Mouse (Mus musculus): ENCODE results near the gene Vgll4. TPM values are rescaled to one million over a fixed set of nuclear protein-coding genes. Genes with fewer than 3 reads are reported as not detected.
A peak's percentile ranks its signal among the peaks of the same experiment; 100 is the strongest.

Gene Vgll4
- polyA plus RNA-seq, 1 experiment from 2014 or later: 101 TPM

DNA sequence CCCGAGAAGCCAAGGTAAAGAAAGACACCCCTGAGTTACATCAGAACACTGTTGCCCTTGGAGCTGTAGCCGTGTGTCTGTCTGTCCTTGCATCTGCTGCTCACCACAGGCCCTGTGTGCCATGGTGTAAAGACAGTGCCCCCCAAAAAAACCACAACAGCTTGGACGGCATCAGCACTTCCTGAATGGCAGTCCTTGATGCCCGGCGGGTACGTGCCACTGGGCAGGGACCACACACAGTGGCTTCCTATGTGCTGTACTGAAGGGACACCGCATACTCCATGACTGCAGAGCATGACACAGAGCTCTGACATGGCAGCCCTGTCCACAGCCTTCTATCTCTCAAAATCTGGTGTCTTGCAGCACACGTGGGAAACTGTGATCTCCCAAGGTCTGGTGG lies 120.0 kb downstream of the Vgll4 start:
- no peak for ATAC-seq (ENCODE audit: insufficient number of reproducible peaks, low FRiP score, low TSS enrichment, low read depth)
- 87% methylated on average over 8 of the region's 8 CpGs for WGBS

DNA sequence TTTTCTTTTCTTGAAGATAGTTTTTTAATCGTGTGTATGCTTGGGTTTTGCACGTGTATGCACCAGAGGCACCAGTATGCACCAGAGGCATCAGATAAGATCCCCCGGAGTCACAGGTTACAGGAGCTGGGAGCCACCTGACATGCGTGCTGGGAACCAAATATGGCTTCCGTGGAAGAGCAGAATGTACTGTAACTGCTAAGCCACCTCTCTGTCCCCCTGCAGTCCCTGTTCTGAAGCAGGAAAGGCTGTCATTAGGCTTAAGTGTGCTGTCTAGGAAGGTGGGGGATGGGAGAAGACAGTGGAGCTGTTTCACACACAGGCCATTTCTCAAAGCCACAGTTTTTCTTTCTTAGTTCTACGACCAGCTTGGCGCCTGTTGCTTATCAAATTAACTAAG lies 121.0 kb downstream of the Vgll4 start:
- DNase-seq (ENCODE audit: low spot score): no peak
- WGBS: 52% methylated on average over 7 of the region's 7 CpGs

More for the DNA sequence above, 120.0 kb downstream of the Vgll4 start:
- no peaks in the 10 kb centered on the region for H3K9me3 ChIP-seq (ENCODE audit: control insufficient read depth, low read length)
- H3K27me3 ChIP-seq (ENCODE audit: control insufficient read depth, insufficient read depth, low read length): no peaks in the 10 kb centered on the region
- DNase-seq (ENCODE audit: low spot score): no peak
- no peaks in the 10 kb centered on the region for H3K36me3 ChIP-seq (ENCODE audit: control insufficient read depth, insufficient read depth, low read length)
- peaks cover 36% of the 10 kb centered on the region for H3K4me1 ChIP-seq (ENCODE audit: control insufficient read depth, insufficient read depth, low read length)
- no peak overlapping the region for H3K27ac ChIP-seq (replicated peaks; ENCODE audit: low read depth, low read length)
- no peak overlapping the region for H3K4me3 ChIP-seq (ENCODE audit: low read depth, low read length)
- no peak overlapping the region for H3K4me2 ChIP-seq (ENCODE audit: low read depth, severe bottlenecking)
- no peak overlapping the region for H3K9ac ChIP-seq (ENCODE audit: low read length)

DNA sequence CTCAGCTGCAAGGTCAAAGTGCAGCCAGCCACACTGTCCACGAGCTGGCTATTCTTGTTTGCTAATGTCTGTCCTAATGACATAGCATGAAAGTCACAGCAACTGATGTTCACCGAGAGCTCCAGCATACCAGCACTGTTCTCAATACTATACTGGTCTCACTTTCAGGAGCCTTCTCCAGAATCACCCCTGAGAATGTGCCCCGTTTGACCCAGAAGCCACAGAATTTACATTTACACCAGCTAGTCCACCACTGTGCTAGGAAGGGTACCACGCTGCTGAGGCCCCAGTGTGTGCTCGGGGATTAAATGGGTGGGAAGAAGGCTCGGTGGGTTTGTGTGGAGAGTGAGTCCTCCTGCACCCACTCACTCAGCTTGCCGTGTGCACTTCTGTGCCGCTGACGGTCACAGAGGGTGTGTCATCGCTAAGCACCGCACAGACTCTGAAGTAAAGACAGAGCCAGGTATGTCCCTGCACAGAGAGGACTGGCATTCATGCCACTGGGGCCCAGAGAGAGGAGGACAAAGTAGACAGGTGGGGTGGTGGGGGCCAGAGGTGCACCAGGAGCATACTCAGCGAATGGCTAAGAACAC lies 122.1 kb downstream of the Vgll4 start:
- whole genome bisulfite sequencing: 84% methylated on average over 12 of the region's 12 CpGs
- H3K9ac ChIP-seq (ENCODE audit: low read length): no peak overlapping the region
- no peak for DNase-seq (ENCODE audit: low spot score)
- H3K4me2 ChIP-seq (ENCODE audit: low read depth, severe bottlenecking): no peak overlapping the region
- no peaks in the 10 kb centered on the region for H3K27me3 ChIP-seq (ENCODE audit: control insufficient read depth, insufficient read depth, low read length)
- no peak overlapping the region for H3K27ac ChIP-seq (replicated peaks; ENCODE audit: low read depth, low read length)
- peaks cover 25% of the 10 kb centered on the region for H3K4me1 ChIP-seq (ENCODE audit: control insufficient read depth, insufficient read depth, low read length)
- ATAC-seq (ENCODE audit: insufficient number of reproducible peaks, low FRiP score, low TSS enrichment, low read depth): no peak
- H3K9me3 ChIP-seq (ENCODE audit: control insufficient read depth, low read length): peaks cover 2% of the 10 kb centered on the region; the same call in 1 of the 2 replicates
- H3K36me3 ChIP-seq (ENCODE audit: control insufficient read depth, insufficient read depth, low read length): no peaks in the 10 kb centered on the region
- H3K4me3 ChIP-seq (ENCODE audit: low read depth, low read length): no peak overlapping the region

More for the DNA sequence above, 121.0 kb downstream of the Vgll4 start:
- Histone ChIP-seq H3K9ac (ENCODE audit: low read length) (no peak overlapping the region), H3K9me3 (ENCODE audit: control insufficient read depth, low read length) (no peaks in the 10 kb centered on the region), H3K36me3 (ENCODE audit: control insufficient read depth, insufficient read depth, low read length) (no peaks in the 10 kb centered on the region), H3K4me2 (ENCODE audit: low read depth, severe bottlenecking) (no peak overlapping the region), H3K4me1 (ENCODE audit: control insufficient read depth, insufficient read depth, low read length) (peaks cover 29% of the 10 kb centered on the region), H3K4me3 (ENCODE audit: low read depth, low read length) (no peak overlapping the region), H3K27ac (replicated peaks; ENCODE audit: low read depth, low read length) (no peak overlapping the region), H3K27me3 (ENCODE audit: control insufficient read depth, insufficient read depth, low read length) (no peaks in the 10 kb centered on the region)
- no peak for ATAC-seq (ENCODE audit: insufficient number of reproducible peaks, low FRiP score, low TSS enrichment, low read depth)

DNA sequence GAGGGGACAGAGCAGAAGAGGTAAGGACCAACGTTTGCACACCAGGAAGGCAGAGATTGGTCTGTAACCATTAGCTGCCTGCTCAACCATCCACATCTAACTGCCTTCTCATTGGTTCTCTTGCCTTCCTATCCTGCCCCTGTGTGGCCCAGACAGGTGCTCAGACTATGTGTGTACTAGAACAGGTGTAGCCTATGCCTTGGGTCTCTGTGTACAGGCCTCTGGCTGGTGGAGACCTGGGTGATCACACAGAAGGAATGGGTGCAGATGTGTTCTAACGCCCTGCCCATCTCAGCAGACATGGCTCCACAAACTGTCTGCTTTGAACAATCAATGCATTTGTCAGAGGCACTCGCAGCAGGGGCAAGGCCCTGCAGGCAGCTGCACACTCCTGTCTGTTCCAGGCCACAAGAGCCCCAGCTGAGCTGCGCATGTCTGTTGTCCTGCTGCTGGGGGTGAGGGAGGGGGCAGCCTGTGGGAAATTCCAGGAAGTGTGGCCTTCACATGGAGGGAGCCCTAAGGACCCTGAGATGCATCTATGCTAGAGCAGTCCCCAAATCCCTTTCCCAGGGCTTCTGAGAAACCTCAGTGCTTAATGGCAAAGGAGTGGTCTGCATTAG lies 123.5 kb downstream of the Vgll4 start:
- DNase-seq (ENCODE audit: low spot score) (no peak), ATAC-seq (ENCODE audit: insufficient number of reproducible peaks, low FRiP score, low TSS enrichment, low read depth) (no peak)
- Histone ChIP-seq H3K36me3 (ENCODE audit: control insufficient read depth, insufficient read depth, low read length) (no peaks in the 10 kb centered on the region), H3K4me2 (ENCODE audit: low read depth, severe bottlenecking) (no peak overlapping the region), H3K27ac (replicated peaks; ENCODE audit: low read depth, low read length) (no peak overlapping the region; the same call in 1 of the 2 replicates), H3K9ac (ENCODE audit: low read length) (peak overlapping the region; percentile 39; the same call in 1 of the 2 replicates), H3K4me3 (ENCODE audit: low read depth, low read length) (no peak overlapping the region), H3K27me3 (ENCODE audit: control insufficient read depth, insufficient read depth, low read length) (no peaks in the 10 kb centered on the region), H3K4me1 (ENCODE audit: control insufficient read depth, insufficient read depth, low read length) (peaks cover 28% of the 10 kb centered on the region), H3K9me3 (ENCODE audit: control insufficient read depth, low read length) (peaks cover 2% of the 10 kb centered on the region; the same call in 1 of the 2 replicates)
- 26% methylated on average over 4 of the region's 4 CpGs for WGBS

DNA sequence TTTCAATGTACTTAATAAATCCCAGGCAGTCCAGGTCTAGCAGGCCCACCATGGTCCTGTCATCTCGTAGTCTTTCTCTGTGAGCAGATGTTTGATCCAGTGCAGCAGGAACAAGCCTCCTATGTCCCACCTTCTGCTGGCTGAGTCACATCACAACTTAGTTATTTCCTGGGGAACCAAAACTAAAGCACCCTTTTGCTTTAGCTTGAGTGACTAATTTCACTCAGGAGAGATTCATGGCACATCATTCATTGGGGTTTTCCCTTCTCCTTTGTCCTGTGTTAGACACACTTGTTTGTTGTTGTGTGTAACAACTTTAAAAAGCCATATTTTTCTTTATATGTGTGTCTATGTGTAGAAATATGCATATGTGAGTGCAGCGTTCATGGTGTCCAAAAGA lies 126.9 kb downstream of the Vgll4 start:
- peaks cover 33% of the 10 kb centered on the region for H3K4me1 ChIP-seq (ENCODE audit: control insufficient read depth, insufficient read depth, low read length)
- H3K4me2 ChIP-seq (ENCODE audit: low read depth, severe bottlenecking): no peak overlapping the region
- ATAC-seq (ENCODE audit: insufficient number of reproducible peaks, low FRiP score, low TSS enrichment, low read depth) (no peak), DNase-seq (ENCODE audit: low spot score) (no peak)
- 78% methylated on average over 2 of the region's 2 CpGs for WGBS
- H3K4me3 ChIP-seq (ENCODE audit: low read depth, low read length): no peak overlapping the region
- H3K27ac ChIP-seq (replicated peaks; ENCODE audit: low read depth, low read length): no peak overlapping the region
- H3K36me3 ChIP-seq (ENCODE audit: control insufficient read depth, insufficient read depth, low read length): no peaks in the 10 kb centered on the region
- no peaks in the 10 kb centered on the region for H3K27me3 ChIP-seq (ENCODE audit: control insufficient read depth, insufficient read depth, low read length)
- H3K9ac ChIP-seq (ENCODE audit: low read length): no peak overlapping the region
- peaks cover 2% of the 10 kb centered on the region; the same call in 1 of the 2 replicates for H3K9me3 ChIP-seq (ENCODE audit: control insufficient read depth, low read length)

DNA sequence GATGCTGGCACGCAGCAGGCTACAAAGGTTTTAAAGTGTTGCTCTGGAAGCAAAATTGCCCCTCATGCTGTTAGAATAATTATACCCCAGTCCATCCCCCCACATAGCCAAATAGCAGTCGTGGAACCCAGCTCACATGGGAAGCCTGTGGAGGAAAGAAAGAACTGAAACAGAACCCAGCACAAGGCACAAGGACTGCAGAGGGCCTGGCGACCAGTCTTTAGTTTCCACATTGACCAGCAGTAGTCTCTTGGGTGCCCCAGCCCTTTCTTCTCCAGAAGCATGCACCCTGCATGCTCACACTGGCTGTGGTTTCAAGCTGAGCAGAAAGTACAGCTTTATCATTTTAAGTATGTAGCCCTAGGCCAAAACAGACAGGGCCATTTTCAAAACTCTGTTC lies 127.7 kb downstream of the Vgll4 start:
- Histone ChIP-seq H3K4me2 (ENCODE audit: low read depth, severe bottlenecking) (0 out of 2 replicates have a peak overlapping the region, but pooled peaks have one; percentile 4), H3K4me1 (ENCODE audit: control insufficient read depth, insufficient read depth, low read length) (peaks cover 33% of the 10 kb centered on the region), H3K4me3 (ENCODE audit: low read depth, low read length) (no peak overlapping the region), H3K9ac (ENCODE audit: low read length) (no peak overlapping the region), H3K27ac (replicated peaks; ENCODE audit: low read depth, low read length) (peak overlapping the region; percentile 3; the same call in 1 of the 2 replicates), H3K9me3 (ENCODE audit: control insufficient read depth, low read length) (peaks cover 2% of the 10 kb centered on the region; the same call in 1 of the 2 replicates), H3K27me3 (ENCODE audit: control insufficient read depth, insufficient read depth, low read length) (no peaks in the 10 kb centered on the region), H3K36me3 (ENCODE audit: control insufficient read depth, insufficient read depth, low read length) (no peaks in the 10 kb centered on the region)
- no peak for ATAC-seq (ENCODE audit: insufficient number of reproducible peaks, low FRiP score, low TSS enrichment, low read depth)
- WGBS: 23% methylated on average over 3 of the region's 3 CpGs
- DNase-seq (ENCODE audit: low spot score): no peak

DNA sequence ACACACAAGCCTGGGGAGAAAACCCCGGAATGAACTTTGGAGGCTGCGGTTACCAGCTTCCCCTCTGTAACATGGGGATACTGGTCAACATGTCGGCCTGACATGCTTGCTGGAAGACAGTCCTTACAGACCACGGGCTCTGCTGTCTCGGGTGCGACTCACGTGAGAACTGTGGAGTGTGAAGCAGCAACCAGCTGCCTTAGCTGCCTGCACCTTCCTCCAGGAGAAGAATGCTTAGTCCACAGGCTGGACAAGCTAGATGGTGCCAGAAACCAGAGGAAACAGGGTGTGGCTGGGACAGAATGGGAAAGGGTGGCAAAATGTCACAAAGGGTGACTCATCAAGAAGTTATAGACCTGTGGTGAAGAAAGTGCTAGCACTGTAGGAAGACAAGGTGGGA lies 129.8 kb downstream of the Vgll4 start:
- ATAC-seq (ENCODE audit: insufficient number of reproducible peaks, low FRiP score, low TSS enrichment, low read depth) (no peak), DNase-seq (ENCODE audit: low spot score) (no peak)
- Histone ChIP-seq H3K36me3 (ENCODE audit: control insufficient read depth, insufficient read depth, low read length) (no peaks in the 10 kb centered on the region), H3K27ac (replicated peaks; ENCODE audit: low read depth, low read length) (no peak overlapping the region), H3K9me3 (ENCODE audit: control insufficient read depth, low read length) (peaks cover 2% of the 10 kb centered on the region; the same call in 1 of the 2 replicates), H3K4me2 (ENCODE audit: low read depth, severe bottlenecking) (no peak overlapping the region), H3K9ac (ENCODE audit: low read length) (no peak overlapping the region), H3K4me1 (ENCODE audit: control insufficient read depth, insufficient read depth, low read length) (peaks cover 24% of the 10 kb centered on the region), H3K4me3 (ENCODE audit: low read depth, low read length) (no peak overlapping the region), H3K27me3 (ENCODE audit: control insufficient read depth, insufficient read depth, low read length) (no peaks in the 10 kb centered on the region)
- 91% methylated on average over 7 of the region's 7 CpGs for WGBS

DNA sequence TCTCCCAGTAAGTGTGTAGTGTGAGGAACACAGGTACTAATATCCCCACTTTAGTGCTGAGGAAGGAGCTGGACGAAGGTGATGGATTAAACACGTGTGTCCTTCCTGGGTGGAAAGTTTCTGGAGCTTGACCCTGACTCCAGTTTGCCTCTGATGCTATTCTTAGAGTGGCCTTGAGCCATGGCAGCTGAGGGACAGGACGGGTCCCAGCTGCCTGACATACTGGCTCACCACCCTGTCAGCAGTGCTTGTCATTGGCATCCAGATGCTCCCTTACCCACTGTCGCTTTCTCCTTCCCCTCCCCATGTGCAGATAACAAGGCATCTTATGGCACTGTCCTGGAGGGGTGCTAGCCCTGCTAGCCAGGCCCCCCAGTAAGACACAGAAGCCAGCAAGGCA lies 130.9 kb downstream of the Vgll4 start:
- no peak overlapping the region for H3K4me2 ChIP-seq (ENCODE audit: low read depth, severe bottlenecking)
- no peak for DNase-seq (ENCODE audit: low spot score)
- 87% methylated on average over 4 of the region's 4 CpGs for WGBS
- no peak overlapping the region for H3K27ac ChIP-seq (replicated peaks; ENCODE audit: low read depth, low read length)
- no peaks in the 10 kb centered on the region for H3K36me3 ChIP-seq (ENCODE audit: control insufficient read depth, insufficient read depth, low read length)
- ATAC-seq (ENCODE audit: insufficient number of reproducible peaks, low FRiP score, low TSS enrichment, low read depth): no peak
- no peak overlapping the region for H3K9ac ChIP-seq (ENCODE audit: low read length)
- no peaks in the 10 kb centered on the region for H3K27me3 ChIP-seq (ENCODE audit: control insufficient read depth, insufficient read depth, low read length)
- peaks cover 24% of the 10 kb centered on the region for H3K4me1 ChIP-seq (ENCODE audit: control insufficient read depth, insufficient read depth, low read length)
- H3K9me3 ChIP-seq (ENCODE audit: control insufficient read depth, low read length): peaks cover 2% of the 10 kb centered on the region; the same call in 1 of the 2 replicates
- no peak overlapping the region for H3K4me3 ChIP-seq (ENCODE audit: low read depth, low read length)
